Mouse (Mus musculus) spleen, adult 18-20 months (tissue): ENCODE measurements around the gene Slc7a14.

Experiments used
- DNase-seq, 2 experiments: peaks; one replicate each; pipeline ENCODE4 v3.0.0; 2022; ENCODE audit warnings: mixed read lengths in 2 of 2

Gene Slc7a14

DNA sequence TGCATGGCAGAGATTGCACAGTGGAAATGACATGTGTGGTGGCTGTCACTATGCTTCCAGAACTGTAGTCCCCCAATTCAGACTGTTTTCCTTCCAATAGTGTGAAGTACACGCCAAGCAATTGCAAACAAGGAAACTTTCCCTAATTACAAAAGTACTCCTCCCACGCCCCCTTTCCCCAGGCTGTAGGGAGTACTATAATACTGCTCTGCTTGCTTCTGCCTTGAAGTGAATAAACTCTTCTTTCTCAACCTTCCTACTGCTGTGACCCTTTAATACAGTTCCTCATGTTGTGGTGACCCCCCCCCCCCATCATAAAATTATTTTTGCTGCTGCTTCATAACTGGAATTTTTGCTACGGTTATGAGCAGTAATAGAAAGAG, 49.2 kb downstream of the Slc7a14 start:
- no peak for DNase-seq

DNA sequence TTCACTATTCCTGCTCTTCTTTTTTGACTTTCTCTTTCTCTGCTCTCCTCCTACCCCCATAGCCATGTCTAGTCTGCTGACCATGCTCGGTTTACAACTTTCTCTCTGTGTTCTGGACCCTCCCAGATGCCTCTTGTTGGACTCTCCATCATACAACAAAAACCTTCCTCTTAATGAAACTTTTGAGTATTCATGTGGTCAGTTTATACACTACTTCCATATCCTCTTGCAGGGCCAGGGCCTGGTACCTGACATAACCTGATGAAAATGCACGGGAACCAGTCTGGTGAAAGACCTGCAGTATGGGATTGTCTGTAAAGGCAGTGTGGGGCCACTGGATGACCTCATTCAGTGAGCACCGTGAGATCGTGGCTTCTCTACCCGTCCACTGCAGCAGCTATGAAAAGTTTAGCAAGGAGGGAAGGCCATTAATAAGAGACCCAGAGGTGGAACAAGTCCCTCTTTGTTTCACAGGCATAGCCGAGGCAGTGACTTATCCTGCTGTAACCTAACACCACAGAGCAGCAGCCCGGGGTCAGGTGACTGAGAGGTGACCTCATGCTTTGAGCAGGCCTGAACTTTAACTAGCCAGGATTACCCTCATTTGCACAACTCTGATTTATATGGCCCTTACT, 49.7 kb downstream of the Slc7a14 start:
- no peak for DNase-seq

DNA sequence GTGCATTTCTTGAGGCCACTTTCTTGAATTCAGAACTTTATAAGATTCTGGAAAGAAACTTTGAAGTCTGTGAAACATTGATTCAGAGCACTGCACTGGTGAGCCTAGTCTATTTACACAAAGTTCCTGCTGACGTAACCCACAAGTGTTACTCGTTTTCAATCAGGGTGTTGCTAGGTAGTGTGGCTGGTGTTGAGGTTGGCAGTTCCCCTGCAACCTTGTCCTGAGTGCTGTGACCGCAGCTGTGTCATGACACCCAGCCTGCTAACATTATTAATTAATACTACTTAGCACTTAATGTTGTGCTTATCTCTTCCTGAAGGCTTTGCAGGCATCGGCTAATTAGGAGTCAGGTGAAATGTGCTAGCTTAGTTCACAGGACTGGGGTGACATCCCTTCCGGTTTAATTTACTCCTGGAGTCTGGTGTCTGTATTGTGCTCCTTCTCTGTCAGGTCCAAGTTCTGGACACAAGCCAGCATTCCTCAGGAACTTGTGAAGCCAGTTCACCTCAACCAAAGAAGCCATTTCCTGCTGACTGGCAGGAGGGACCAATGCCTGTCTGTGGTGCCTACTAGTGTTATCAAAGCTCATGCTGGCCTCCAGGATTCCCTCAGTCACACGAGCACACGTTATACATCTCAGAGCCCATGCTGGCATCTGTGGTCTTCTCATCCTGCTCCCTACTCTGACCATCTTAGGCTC, 50.5 kb downstream of the Slc7a14 start:
- DNase-seq, result no peak

DNA sequence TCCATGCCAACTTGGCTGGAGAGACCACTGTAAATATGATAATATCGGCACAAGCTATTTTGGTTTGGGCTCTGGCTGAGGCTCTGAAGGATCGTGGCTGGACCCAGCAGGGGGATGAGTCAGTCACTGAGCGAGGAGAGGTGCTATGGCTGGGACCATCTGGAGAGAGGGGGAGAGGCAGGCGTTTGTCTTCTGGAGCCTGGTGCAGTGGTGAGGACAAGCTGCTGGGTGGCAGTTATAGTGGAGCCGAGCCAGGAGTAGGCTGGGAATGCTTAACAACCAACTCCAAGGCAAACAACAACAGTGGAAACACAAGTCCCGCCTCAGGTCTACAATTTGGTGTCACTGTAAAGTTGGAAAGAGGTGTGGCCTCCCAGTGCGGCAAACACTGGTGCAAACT, 55.8 kb downstream of the Slc7a14 start:
- DNase-seq, result no peak

DNA sequence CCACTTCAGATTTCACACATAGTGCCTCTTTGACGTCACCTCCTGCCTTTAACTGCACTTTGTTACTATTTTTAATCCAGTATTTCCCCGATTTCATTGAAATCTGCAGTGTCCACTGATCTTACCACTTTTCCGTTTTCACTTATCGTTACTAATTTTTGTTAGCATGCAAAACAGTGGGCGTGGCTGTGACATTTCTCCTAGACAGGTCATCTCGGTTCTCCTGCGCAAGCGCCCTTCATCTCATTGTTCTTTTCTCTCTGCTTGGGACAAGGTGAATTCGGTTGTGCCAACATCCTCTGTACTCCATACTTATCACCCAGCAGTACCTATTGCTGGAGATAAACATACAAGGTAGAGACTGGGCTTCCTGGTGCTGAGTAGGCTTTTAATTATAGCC, 56.3 kb downstream of the Slc7a14 start:
- DNase-seq, result no peak

DNA sequence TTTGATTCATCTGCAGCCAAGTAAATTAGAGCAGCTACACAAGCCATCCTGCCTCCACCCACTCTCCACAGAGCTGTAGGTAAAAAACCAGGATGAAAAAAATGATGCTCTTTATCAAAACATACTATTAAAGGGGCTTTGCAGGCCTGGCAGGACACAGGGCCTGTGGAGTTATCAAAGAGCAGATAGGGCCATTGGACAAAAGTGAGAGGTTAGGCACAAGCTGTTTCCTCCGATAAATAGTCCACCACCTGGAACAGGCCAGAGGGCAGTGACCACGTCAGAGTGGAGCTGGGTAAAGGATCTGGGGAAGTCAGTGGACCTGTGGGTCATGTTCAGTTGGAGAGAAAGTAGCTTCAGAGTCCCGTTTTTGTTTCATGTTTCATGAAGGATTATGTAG, 57.6 kb downstream of the Slc7a14 start:
- DNase-seq, result no peak

DNA sequence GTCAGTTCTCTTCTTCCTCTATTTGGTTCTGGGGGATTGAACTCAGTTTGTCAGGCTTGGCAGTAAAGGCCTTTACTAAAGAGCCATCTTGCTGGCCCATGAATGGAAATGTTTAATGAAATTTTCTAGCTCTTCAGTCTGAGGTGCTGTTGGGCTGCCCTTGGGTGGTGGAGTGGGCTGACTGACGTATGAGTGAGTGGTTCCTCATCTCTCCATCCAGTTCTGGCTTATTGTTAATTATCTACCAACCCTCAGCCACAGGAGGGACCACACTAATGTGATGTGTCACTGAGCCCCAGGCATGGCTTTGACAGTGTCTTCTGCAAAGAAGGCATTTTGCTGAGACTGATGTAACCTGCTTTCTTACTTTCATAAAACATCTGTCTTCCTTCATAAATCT, 66.7 kb downstream of the Slc7a14 start:
- DNase-seq, result no peak

DNA sequence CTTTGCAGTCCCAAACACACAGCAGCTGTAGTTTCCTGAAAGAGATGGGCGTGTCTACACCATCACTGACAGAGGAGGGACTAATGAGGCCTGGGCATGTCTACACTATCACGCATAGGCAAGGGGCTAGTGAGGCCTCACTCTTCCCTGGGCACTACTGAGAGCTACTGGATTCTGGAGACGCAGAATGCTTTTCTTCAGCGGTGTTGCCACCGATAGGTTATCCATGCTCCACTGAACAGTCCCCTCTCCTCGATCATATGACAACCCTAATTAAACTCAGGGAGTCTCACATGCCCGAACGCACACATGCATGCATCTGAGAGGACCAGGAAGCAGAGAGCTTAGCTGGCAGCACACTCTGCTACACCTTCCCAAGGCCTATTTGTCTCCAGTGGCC, 69.3 kb downstream of the Slc7a14 start:
- no peak for DNase-seq

DNA sequence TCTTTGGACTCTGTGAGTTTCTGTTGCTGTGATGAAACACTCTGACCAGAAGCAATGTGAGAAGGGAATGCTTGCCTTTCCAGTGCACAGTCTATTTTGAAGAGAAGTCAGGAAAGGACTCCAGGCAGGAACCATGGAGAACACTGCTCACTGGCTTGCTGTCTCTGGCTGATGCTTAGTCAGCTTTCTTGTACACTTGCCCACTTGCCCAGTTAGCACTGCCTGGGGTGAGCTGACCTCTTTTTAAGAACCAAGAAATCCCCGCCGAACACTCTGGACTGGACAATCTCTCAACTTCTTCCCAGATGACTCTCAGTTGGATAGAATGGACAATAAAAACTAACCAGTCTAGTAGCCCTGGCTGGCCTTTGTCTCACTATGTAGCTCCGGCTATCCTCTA, 70.5 kb downstream of the Slc7a14 start:
- no peak for DNase-seq

DNA sequence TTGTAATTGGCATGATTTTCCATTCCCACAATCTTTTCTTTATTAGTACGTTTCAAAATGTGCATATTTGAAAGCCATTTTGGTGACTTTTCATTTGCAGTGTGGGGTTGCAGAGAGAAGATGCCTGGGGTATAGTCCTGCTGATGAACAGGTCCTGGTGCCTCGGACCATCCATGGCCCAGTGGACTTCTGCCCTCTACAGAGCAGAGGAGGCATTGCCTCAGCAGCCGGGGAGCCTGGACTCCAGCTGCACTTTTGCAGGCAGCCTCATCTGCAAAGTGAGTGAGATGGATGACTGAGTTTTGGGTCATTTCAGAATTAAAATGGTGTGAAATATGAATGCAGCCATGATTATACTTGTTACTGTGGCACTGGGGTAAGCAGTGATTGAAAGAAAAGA, 72.2 kb downstream of the Slc7a14 start:
- DNase-seq, result no peak

DNA sequence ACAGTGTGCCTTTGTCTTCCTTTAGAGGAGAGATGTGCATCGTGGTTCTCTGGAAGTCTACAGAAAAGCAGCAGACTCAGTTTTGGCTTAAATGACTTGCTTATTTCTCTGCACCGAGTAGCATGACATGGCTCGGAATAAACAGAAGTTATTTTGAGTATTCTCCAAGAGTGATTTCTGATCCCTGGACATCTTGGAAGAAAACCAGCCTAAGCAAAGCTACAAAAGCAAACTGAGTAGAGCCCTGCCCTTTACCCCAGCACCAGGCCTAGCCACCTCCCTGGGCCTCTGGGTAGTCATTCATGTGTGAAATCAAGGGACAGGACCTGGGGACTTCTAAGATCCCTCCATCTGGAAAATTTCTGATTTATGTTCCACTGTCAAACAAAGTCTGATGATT, 74.0 kb downstream of the Slc7a14 start:
- no peak for DNase-seq

DNA sequence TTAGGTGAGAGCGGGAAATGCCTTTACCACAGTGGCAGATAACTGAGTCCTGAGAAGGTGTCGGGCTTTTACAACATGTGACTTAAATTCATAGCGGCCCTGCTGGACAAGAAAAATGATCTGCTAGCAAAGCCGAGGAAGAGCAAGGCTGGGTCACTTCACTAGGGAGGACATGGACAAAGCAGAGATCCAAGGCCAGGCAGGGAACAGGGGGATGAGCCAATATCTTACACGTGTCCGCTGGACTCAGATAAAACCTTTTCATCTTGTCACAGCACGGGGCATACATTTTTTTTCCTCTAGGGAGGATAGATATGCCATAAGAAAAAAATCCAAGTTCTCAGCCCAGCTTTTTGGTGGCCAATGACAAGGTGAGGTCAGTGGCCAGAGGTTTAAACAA, 75.8 kb downstream of the Slc7a14 start:
- DNase-seq, result no peak

DNA sequence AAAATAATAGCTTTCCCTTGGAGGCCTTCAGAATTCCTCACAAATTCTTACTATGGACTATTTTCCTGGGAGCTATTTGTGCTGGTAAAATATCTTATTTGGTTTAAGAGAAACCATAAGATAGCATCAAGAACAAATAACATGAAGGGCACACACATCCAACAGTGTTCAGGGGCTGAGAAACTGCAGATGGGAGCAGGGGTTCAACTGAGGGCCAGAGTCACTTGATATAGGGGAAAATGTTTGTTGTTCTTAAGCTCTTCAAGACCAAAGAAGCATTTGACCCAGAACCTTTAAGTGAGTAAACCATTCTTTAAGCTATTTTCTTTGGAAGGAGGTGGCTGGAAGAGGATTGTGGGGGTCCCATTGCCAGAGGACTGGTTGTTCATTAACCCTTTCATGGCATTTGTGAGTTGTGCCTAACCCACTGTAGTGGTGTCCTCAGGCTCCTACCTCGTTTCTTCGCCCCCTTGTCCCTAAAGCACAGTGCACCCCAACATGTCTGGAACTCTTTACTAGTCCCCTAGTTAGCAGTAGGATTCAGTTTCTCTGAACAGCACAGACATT, 76.3 kb downstream of the Slc7a14 start:
- no peak for DNase-seq

DNA sequence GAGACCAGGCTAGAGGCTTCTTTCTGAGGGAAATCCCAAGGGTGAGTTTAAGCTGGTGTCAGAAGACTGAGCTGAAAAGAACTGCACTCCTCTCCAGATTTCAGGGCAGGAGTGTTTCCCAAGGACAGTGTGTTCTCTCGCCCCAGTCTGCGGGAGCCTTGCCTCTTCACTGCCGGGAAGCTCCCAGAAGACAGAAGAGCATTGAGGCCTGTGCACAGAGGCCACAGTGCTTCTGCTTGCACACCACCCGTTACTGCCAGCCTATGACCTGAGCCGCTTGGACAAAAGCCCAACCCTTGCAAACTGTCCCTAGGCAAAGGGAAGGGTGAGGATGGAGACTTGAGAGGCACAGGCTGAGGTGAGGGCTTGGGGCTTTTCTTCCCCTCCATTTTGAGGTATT, 80.9 kb downstream of the Slc7a14 start:
- no peak for DNase-seq

DNA sequence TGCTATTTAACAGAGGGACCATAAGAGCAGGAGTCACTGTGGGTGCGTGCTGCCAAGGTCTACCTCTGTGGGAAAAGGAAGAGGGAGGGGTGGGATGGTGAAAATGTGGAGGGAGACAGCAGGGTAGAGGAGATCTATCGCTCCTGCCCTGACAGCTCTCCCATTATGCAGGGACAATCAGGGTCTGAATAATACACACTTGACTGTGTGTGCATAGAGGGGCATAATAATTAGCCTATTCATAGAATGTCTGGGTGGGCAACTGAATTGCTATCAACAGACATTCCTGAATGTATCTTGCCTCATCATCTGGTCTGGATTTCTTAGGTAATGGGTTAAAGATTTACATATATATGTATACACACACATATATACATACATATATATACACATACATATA, 81.7 kb downstream of the Slc7a14 start:
- DNase-seq, result no peak

DNA sequence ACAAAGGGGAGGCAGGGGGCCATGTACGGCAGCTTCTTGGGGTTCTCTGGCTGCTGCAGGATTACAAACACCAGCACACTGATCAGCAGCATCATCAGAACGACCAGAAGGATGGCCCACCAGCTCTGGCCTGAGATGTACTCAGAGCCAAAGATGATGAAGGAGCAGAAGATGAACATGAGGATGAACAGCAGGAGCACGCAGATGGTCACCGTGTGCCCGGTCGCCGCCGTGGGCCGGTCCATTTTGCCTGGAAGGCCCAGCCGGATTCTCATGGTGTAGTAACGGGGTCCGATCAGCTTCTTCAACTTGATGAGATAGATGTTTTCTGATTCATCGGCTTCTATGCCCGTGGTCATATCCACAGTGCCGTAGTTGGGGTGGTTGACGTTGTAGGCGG, 86.6 kb downstream of the Slc7a14 start:
- no peak for DNase-seq

DNA sequence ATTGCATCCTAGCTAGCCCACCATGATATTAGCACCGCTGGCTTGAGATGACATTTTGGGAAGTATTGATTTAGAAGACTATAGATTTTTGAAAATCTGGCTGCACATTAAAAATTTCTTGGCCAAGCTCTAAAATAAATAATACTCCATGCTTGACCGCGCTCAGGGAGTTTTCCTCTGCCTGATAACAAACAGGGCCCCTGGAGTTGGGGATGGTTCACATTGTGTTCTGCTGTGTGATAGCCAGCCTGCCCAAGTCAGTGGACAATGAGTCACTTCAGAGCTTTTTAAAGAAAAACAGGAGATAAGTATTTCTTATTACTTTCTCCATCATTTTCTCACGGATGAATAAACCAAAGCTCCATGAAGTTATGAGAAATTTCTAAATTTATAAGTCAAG, 90.1 kb downstream of the Slc7a14 start:
- no peak for DNase-seq

DNA sequence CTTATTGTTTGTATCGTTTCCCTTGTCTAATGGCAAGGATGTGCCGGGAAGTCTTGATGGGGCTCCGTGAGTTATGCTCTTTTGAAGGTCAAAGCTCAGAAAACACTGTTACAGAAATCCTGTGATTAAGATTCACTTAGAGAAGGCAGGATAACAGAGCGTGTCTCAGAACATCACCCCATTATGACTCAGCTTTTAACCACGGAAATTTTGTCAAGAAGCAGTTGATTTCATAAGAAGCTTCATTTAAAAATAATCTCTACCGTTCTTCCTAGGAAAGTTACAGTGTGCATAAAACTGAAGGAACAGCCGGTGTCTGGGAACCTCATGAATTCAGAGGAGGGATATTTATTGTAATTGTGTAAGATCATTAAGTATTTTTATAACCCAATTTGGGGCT, 90.7 kb downstream of the Slc7a14 start:
- DNase-seq, result no peak

DNA sequence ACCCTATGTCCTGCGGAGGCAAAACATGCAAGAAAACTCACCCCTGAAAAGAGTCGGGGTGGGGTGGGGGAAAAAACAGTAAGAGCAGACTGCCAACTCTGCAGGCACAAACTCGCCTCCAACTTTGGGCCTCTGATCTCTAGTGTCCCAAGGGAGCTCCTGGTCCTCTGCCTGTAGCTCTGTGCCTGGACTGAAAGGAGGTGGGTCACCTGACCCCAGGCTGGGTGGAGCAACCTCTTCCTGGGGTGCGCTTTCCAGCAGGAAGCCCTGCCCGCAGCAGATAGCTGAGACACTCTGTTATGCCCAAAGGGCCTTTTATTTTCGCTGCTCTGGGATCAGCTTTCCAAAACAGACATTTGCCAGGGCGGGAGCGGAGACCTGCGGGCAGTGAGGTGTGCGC, 92.7 kb downstream of the Slc7a14 start:
- DNase-seq, result no peak

DNA sequence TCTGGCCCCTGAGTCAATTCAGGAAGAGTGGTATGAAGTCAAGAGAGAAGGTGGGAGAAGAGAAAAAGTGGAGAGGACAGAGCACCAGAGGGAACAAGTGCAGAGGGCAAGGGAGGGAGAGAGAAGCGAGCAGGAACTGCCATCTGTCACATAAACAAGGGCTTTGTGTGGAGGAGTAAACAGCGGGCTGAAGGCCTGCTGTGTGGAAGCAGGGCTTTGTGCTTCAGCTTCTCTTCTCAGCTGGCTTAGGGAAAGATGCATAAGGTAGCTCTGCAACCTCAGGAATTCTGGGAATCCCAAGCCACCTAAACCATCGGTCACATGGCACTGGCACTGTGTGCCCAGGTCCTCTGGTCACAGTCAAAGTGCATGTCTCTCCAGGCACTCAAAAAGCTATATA, 96.4 kb downstream of the Slc7a14 start:
- DNase-seq, result no peak

DNA sequence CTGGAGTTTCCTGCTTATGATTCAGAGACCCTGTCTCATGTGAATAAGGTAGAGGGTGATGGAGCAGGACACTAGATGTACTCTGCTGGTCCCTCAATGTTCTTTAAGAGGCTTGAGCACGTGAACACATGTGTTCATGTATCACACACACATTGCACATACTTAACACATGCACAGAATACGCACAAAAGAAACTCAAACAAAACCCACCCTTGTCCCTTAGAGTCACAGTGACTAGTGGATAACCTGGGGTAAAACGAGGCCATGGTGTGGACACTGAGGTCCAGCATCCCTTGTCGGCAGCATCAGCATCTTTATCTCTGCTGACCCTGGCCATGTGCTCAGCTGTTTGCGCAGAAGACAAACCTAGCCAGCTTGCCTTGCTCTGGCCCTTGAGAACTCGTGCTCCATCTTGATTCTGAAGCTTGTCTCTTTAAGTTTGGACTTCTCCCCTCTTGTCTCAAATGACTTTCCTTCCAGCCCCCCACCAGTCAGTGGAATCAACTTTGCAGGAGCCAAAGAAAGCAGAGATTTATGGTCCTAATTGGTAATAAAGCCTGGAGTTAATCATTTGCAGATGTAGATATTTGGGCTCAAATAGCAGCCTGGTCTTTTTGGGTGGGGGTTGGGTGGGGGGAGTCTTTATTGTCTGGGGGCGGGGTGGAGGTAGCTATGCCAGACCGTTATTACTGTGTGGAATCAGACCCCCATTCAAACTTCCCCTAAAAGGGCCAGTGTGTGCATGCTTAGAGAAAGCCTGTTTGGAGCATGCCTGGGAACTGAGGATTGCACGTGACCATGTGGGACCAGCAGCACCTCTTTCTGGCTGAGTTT, 97.8 kb downstream of the Slc7a14 start:
- no peak for DNase-seq

DNA sequence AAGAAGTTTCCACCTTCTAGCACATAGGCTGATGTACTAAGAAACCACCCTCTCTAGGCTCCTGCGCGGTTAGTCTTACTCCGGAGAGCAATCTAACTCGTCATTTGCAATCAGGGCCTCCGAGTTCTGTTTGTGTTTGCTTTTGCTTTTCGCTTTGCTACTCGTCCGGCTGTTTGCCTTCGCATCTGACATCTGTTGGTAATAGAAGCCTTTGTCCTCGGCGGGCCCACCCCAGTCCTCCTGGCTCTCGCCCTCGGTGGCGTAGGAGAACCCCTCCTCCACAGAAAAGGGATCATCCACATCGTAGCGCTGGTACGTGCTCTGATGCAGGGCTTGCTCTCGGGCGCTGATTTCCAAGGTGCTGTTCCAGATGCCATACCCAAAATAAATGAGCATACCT, 101.2 kb downstream of the Slc7a14 start:
- no peak for DNase-seq

DNA sequence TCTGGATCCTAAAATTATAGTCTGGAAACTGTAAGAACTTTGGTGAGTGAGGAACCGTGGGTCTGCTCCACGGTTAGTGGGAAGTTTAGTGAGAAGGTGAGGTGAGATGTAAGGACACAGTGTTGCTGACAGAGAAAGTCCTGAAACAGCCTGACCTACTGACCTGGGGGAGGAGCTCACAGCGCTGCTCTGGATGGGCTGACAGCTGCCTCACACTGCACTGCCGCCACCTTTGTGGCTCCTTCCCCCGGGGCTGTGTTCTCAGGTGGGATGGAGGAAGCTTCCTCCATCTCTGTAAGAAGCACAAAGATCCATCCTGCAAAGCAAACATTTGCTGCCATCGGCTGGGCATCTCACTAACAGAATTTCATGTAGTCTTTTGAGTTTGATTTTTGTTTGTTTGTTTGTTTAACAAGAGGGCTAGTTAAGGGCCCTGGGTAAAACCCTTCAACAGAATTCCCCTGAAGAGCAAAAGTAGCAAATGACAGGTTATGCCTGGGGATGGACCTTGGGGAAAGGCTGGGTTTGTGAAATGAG, 101.7 kb downstream of the Slc7a14 start:
- no peak for DNase-seq

DNA sequence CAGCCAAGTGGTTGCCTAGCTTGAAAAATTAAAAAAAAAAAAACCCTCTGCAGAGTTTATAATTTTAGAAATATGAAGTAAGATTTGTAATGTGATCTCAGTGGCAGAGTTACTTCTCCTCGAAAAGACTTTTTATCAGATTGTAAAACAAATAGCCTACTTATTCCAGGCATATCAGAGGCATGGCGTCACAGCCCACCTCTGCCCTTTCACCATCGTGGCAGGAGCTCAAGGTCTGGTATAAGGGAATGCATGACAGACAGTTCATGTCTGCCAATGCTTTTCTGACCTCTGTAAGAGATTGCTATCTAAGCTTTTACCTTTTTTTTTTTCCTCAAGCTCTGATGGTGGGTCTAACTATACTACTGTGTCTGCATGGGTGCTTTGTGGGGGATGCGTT, 102.1 kb downstream of the Slc7a14 start:
- DNase-seq, result no peak
